16 mouse cellular contexts compared by ENCODE assay signal in genomic region chr2:104084027-104084426, GRCm38 (mm10). TPM values are rescaled to one million over a fixed set of nuclear protein-coding genes. Genes with fewer than 3 reads are reported as not detected.
"Had no signal": no experiment of that assay in that cellular context is flagged by ENCODE, and none has a peak within 500 bp of the region (broad histone marks: within the 10 kb centered on the region; RNA-seq: fewer than 3 reads in every experiment).

No protein-coding gene starts in this region.

RNA-seq across cellular contexts. Expression of gene Cd59b, which starts 14.4 kb away (rescaled TPM):
- polyA plus RNA-seq: myocyte had no signal

RNA-seq across cellular contexts. Expression of gene Gm10799, which starts 15.7 kb away (rescaled TPM):
- polyA plus RNA-seq: lung, embryonic 14.5 days; lung, embryonic 16.5 days; midbrain, embryonic 10.5 days; midbrain, embryonic 12.5 days; midbrain, embryonic 14.5 days; midbrain, embryonic 16.5 days; myocyte; neural tube, embryonic 11.5 days; neural tube, embryonic 13.5 days; neural tube, embryonic 15.5 days; small intestine, adult 2 months; stomach, embryonic 14.5 days; stomach, embryonic 16.5 days; testis, adult 2 months; thymus, adult 2 months; urinary bladder, adult 2 months had no signal

RNA-seq across cellular contexts. Expression of gene Gm10912, which starts 18.4 kb away (rescaled TPM):
- polyA plus RNA-seq: lung, embryonic 14.5 days; lung, embryonic 16.5 days; midbrain, embryonic 12.5 days; midbrain, embryonic 14.5 days; midbrain, embryonic 16.5 days; myocyte; neural tube, embryonic 11.5 days; neural tube, embryonic 13.5 days; neural tube, embryonic 15.5 days; stomach, embryonic 14.5 days; stomach, embryonic 16.5 days had no signal

RNA-seq across cellular contexts. Expression of gene A930018P22Rik, which starts 38.5 kb away (rescaled TPM):
- polyA plus RNA-seq: lung, embryonic 14.5 days; lung, embryonic 16.5 days; midbrain, embryonic 12.5 days; midbrain, embryonic 14.5 days; midbrain, embryonic 16.5 days; neural tube, embryonic 11.5 days; neural tube, embryonic 15.5 days; small intestine, adult 2 months; stomach, embryonic 14.5 days; thymus, adult 2 months had no signal
